Mouse (Mus musculus): ENCODE measurements around the gene Lsm11. TPM values are rescaled to one million over a fixed set of nuclear protein-coding genes. Genes with fewer than 3 reads are reported as not detected.

The Lsm11 gene
- polyA plus RNA-seq, 1 experiment: 8.5 TPM

- H3K27me3 ChIP-seq (ENCODE audit: control insufficient read depth, insufficient read depth, low read length, poor library complexity, severe bottlenecking): no peaks in the 10 kb centered on the region
- no peaks in the 10 kb centered on the region for H3K36me3 ChIP-seq (ENCODE audit: control insufficient read depth, insufficient read depth, low read length, poor library complexity, severe bottlenecking)
- peaks cover 21% of the 10 kb centered on the region for H3K9me3 ChIP-seq (replicated peaks; ENCODE audit: control insufficient read depth, insufficient read depth, low read length, poor library complexity, severe bottlenecking)
- H3K9ac ChIP-seq (ENCODE audit: low read depth, poor library complexity, severe bottlenecking): no peak overlapping the region
- H3K27ac ChIP-seq (ENCODE audit: insufficient read depth, low read length): no peak overlapping the region
- no peaks in the 10 kb centered on the region for H3K4me1 ChIP-seq (ENCODE audit: control insufficient read depth, insufficient read depth, low read length)
- no peak for TF ChIP-seq CTCF (IDR thresholded peaks at IDR 0.05; ENCODE audit: low read depth, low read length)
- TF ChIP-seq EP300 (IDR thresholded peaks at IDR 0.05; ENCODE audit: insufficient read depth, low read depth, low read length): no peak
- no peak overlapping the region for H3K4me3 ChIP-seq (ENCODE audit: low read depth, low read length)
Observed at GRCm38 (mm10) chr11:45959598-45959997, 14.9 kb upstream of the Lsm11 start.

GRCm38 (mm10) chr11:45955127-45955627, 10.4 kb upstream of the Lsm11 start, which contains the start of gene Thg1l:
Thg1l (minus strand) TSS chr11:45955494.
- Histone ChIP-seq H3K4me1 (ENCODE audit: control insufficient read depth, insufficient read depth, low read length) (no peaks in the 10 kb centered on the region), H3K9me3 (replicated peaks; ENCODE audit: control insufficient read depth, insufficient read depth, low read length, poor library complexity, severe bottlenecking) (no peaks in the 10 kb centered on the region), H3K9ac (ENCODE audit: low read depth, poor library complexity, severe bottlenecking) (peak within 1 kb of the TSS; percentile 34), H3K36me3 (ENCODE audit: control insufficient read depth, insufficient read depth, low read length, poor library complexity, severe bottlenecking) (0 out of 2 replicates have a peak, but pooled peaks cover 4% of the 10 kb centered on the region), H3K4me3 (ENCODE audit: low read depth, low read length) (peak within 1 kb of the TSS; percentile 88), H3K27me3 (ENCODE audit: control insufficient read depth, insufficient read depth, low read length, poor library complexity, severe bottlenecking) (no peaks in the 10 kb centered on the region), H3K27ac (ENCODE audit: insufficient read depth, low read length) (no peak within 1 kb of the TSS)
- TF ChIP-seq CTCF (IDR thresholded peaks at IDR 0.05; ENCODE audit: low read depth, low read length) (no peak), POLR2A (IDR thresholded peaks at IDR 0.05; ENCODE audit: insufficient read depth, low read length) (no peak), EP300 (IDR thresholded peaks at IDR 0.05; ENCODE audit: insufficient read depth, low read depth, low read length) (no peak)

GRCm38 (mm10) chr11:45947491-45947890, 2.8 kb upstream of the Lsm11 start:
- H3K9ac ChIP-seq (ENCODE audit: low read depth, poor library complexity, severe bottlenecking): no peak overlapping the region
- H3K36me3 ChIP-seq (ENCODE audit: control insufficient read depth, insufficient read depth, low read length, poor library complexity, severe bottlenecking): peaks cover 17% of the 10 kb centered on the region
- no peak overlapping the region for H3K27ac ChIP-seq (ENCODE audit: insufficient read depth, low read length)

GRCm38 (mm10) chr11:45946796-45947195, 2.1 kb upstream of the Lsm11 start:
- H3K36me3 ChIP-seq (ENCODE audit: control insufficient read depth, insufficient read depth, low read length, poor library complexity, severe bottlenecking): peaks cover 14% of the 10 kb centered on the region
- no peaks in the 10 kb centered on the region for H3K4me1 ChIP-seq (ENCODE audit: control insufficient read depth, insufficient read depth, low read length)
- H3K9me3 ChIP-seq (replicated peaks; ENCODE audit: control insufficient read depth, insufficient read depth, low read length, poor library complexity, severe bottlenecking): no peaks in the 10 kb centered on the region
- TF ChIP-seq EP300 (IDR thresholded peaks at IDR 0.05; ENCODE audit: insufficient read depth, low read depth, low read length) (no peak), POLR2A (IDR thresholded peaks at IDR 0.05; ENCODE audit: insufficient read depth, low read length) (no peak), CTCF (IDR thresholded peaks at IDR 0.05; ENCODE audit: low read depth, low read length) (no peak)
- H3K27me3 ChIP-seq (ENCODE audit: control insufficient read depth, insufficient read depth, low read length, poor library complexity, severe bottlenecking): no peaks in the 10 kb centered on the region
- H3K9ac ChIP-seq (ENCODE audit: low read depth, poor library complexity, severe bottlenecking): no peak overlapping the region
- no peak overlapping the region for H3K4me3 ChIP-seq (ENCODE audit: low read depth, low read length)
- H3K27ac ChIP-seq (ENCODE audit: insufficient read depth, low read length): no peak overlapping the region

More at GRCm38 (mm10) chr11:45947491-45947890, 2.8 kb upstream of the Lsm11 start:
- no peaks in the 10 kb centered on the region for H3K9me3 ChIP-seq (replicated peaks; ENCODE audit: control insufficient read depth, insufficient read depth, low read length, poor library complexity, severe bottlenecking)
- H3K4me1 ChIP-seq (ENCODE audit: control insufficient read depth, insufficient read depth, low read length): no peaks in the 10 kb centered on the region
- no peaks in the 10 kb centered on the region for H3K27me3 ChIP-seq (ENCODE audit: control insufficient read depth, insufficient read depth, low read length, poor library complexity, severe bottlenecking)
- no peak overlapping the region for H3K4me3 ChIP-seq (ENCODE audit: low read depth, low read length)
- TF ChIP-seq EP300 (IDR thresholded peaks at IDR 0.05; ENCODE audit: insufficient read depth, low read depth, low read length) (no peak), CTCF (IDR thresholded peaks at IDR 0.05; ENCODE audit: low read depth, low read length) (no peak), POLR2A (IDR thresholded peaks at IDR 0.05; ENCODE audit: insufficient read depth, low read length) (no peak)

- Histone ChIP-seq H3K36me3 (ENCODE audit: control insufficient read depth, insufficient read depth, low read length, poor library complexity, severe bottlenecking) (peaks cover 6% of the 10 kb centered on the region), H3K27ac (ENCODE audit: insufficient read depth, low read length) (no peak overlapping the region), H3K9ac (ENCODE audit: low read depth, poor library complexity, severe bottlenecking) (peak overlapping the region; percentile 81), H3K9me3 (replicated peaks; ENCODE audit: control insufficient read depth, insufficient read depth, low read length, poor library complexity, severe bottlenecking) (no peaks in the 10 kb centered on the region), H3K4me3 (ENCODE audit: low read depth, low read length) (peak overlapping the region; percentile 89), H3K27me3 (ENCODE audit: control insufficient read depth, insufficient read depth, low read length, poor library complexity, severe bottlenecking) (no peaks in the 10 kb centered on the region), H3K4me1 (ENCODE audit: control insufficient read depth, insufficient read depth, low read length) (no peaks in the 10 kb centered on the region)
- TF ChIP-seq EP300 (IDR thresholded peaks at IDR 0.05; ENCODE audit: insufficient read depth, low read depth, low read length) (no peak), POLR2A (IDR thresholded peaks at IDR 0.05; ENCODE audit: insufficient read depth, low read length) (no peak), CTCF (IDR thresholded peaks at IDR 0.05; ENCODE audit: low read depth, low read length) (no peak)
Observed at GRCm38 (mm10) chr11:45943891-45944642, 668 bp downstream of the Lsm11 start.

GRCm38 (mm10) chr11:45943108-45943705, 1.5 kb downstream of the Lsm11 start:
- TF ChIP-seq CTCF (IDR thresholded peaks at IDR 0.05; ENCODE audit: low read depth, low read length) (no peak), POLR2A (IDR thresholded peaks at IDR 0.05; ENCODE audit: insufficient read depth, low read length) (no peak), EP300 (IDR thresholded peaks at IDR 0.05; ENCODE audit: insufficient read depth, low read depth, low read length) (no peak)
- H3K27ac ChIP-seq (ENCODE audit: insufficient read depth, low read length): no peak overlapping the region
- H3K36me3 ChIP-seq (ENCODE audit: control insufficient read depth, insufficient read depth, low read length, poor library complexity, severe bottlenecking): peaks cover 3% of the 10 kb centered on the region
- H3K27me3 ChIP-seq (ENCODE audit: control insufficient read depth, insufficient read depth, low read length, poor library complexity, severe bottlenecking): no peaks in the 10 kb centered on the region
- H3K9me3 ChIP-seq (replicated peaks; ENCODE audit: control insufficient read depth, insufficient read depth, low read length, poor library complexity, severe bottlenecking): no peaks in the 10 kb centered on the region
- H3K4me1 ChIP-seq (ENCODE audit: control insufficient read depth, insufficient read depth, low read length): no peaks in the 10 kb centered on the region
- H3K4me3 ChIP-seq (ENCODE audit: low read depth, low read length): no peak overlapping the region
- H3K9ac ChIP-seq (ENCODE audit: low read depth, poor library complexity, severe bottlenecking): no peak overlapping the region
